Mouse (Mus musculus): ENCODE data around the gene Olfr1370. TPM values are rescaled to one million over a fixed set of nuclear protein-coding genes. Genes with fewer than 3 reads are reported as not detected.

Gene Olfr1370
- polyA plus RNA-seq, 1 experiment from 2014 or later, result not detected

DNA sequence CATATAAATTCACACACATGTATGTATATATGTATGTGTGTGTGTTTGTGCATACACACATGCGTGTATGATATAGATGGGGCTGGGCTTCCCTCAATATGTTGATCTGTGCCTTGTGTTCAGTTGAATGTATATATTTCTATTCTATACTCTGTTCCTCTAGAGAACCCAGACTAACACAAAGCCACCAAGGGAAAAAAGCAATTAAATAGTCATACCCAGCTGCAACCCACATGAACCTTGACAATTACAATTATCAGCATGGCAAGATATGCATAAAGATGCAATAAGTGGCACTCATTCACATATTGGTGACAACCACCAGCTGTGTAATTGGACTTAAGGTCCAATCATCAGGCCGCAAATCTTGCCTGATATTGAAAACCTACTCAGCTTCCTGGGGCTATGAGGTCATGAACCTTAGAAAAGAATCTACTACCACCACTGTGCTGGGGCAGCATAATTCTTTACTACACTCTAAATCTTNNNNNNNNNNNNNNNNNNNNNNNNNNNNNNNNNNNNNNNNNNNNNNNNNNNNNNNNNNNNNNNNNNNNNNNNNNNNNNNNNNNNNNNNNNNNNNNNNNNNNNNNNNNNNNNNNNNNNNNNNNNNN is 34.1 kb downstream of the Olfr1370 start:
- H3K36me3 ChIP-seq (replicated peaks; ENCODE audit: control insufficient read depth, insufficient read depth, low read depth, low read length), result no peaks in the 10 kb centered on the region
- H3K9ac ChIP-seq (replicated peaks; ENCODE audit: low read length), result no peak overlapping the region
- no peaks in the 10 kb centered on the region for H3K9me3 ChIP-seq (replicated peaks; ENCODE audit: control insufficient read depth, low read length)
- H3K27me3 ChIP-seq (ENCODE audit: control insufficient read depth, insufficient read depth, low read length), result no peaks in the 10 kb centered on the region
- no peak overlapping the region for H3K4me2 ChIP-seq (ENCODE audit: low read depth, low read length)
- H3K4me1 ChIP-seq (ENCODE audit: control insufficient read depth, insufficient read depth, low read length), result no peaks in the 10 kb centered on the region
- H3K4me3 ChIP-seq (ENCODE audit: low read depth, low read length), result no peak overlapping the region
- ATAC-seq (replicated peaks; ENCODE audit: insufficient number of reproducible peaks, low FRiP score, low TSS enrichment, low read depth), result no peak
- H3K27ac ChIP-seq (replicated peaks; ENCODE audit: low read depth, low read length), result no peak overlapping the region
- DNase-seq (ENCODE audit: low spot score), result no peak
- 85% methylated on average over 2 of the region's 2 CpGs for WGBS

DNA sequence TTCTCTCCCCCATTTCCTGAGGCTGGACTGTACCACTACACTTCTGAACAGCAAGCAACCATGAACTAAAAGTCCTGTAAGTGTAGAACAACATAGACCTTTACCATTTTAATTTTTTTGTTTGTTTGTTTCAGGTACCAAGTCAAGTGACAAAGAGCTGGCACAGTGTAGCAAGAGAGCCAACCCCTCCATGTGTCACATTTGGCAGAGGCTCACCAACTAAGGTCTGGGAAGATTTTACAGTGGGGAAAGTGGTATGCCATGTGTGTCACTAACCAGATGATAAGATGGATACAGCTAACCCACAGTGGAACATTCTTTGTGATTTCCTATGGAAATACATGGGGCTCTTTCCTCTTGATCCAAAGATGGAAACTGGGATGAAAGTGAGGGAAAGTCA is 38.8 kb downstream of the Olfr1370 start:
- no peak for ATAC-seq (replicated peaks; ENCODE audit: insufficient number of reproducible peaks, low FRiP score, low TSS enrichment, low read depth)
- H3K4me1 ChIP-seq (ENCODE audit: control insufficient read depth, insufficient read depth, low read length), result no peaks in the 10 kb centered on the region
- H3K27me3 ChIP-seq (ENCODE audit: control insufficient read depth, insufficient read depth, low read length), result no peaks in the 10 kb centered on the region
- no peak overlapping the region for H3K4me3 ChIP-seq (ENCODE audit: low read depth, low read length)
- no peak overlapping the region for H3K4me2 ChIP-seq (ENCODE audit: low read depth, low read length)
- H3K36me3 ChIP-seq (replicated peaks; ENCODE audit: control insufficient read depth, insufficient read depth, low read depth, low read length), result no peaks in the 10 kb centered on the region
- H3K27ac ChIP-seq (replicated peaks; ENCODE audit: low read depth, low read length), result no peak overlapping the region
- H3K9me3 ChIP-seq (replicated peaks; ENCODE audit: control insufficient read depth, low read length), result no peaks in the 10 kb centered on the region
- no peak overlapping the region for H3K9ac ChIP-seq (replicated peaks; ENCODE audit: low read length)
- DNase-seq (ENCODE audit: low spot score), result no peak

DNA sequence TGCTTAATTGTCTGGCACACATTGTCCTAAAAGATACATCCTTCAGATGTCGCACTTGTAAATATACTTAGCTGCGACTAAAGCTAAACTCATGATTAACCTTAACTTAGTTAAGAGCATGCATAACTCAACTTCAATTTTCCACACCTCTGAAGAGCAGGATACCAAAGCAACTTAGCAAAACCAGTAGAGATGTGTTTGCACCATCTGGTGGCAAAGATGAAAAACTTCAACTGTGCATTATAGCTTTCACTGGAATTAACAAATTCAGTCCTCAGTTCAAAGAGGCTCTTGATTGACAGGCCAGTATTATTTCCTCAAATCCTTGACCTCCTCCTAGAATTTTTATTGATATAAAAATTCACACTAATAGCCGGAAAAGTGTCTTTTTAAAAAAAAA is 39.7 kb downstream of the Olfr1370 start:
- Histone ChIP-seq H3K36me3 (replicated peaks; ENCODE audit: control insufficient read depth, insufficient read depth, low read depth, low read length) (no peaks in the 10 kb centered on the region), H3K4me2 (ENCODE audit: low read depth, low read length) (no peak overlapping the region), H3K27ac (replicated peaks; ENCODE audit: low read depth, low read length) (no peak overlapping the region), H3K9me3 (replicated peaks; ENCODE audit: control insufficient read depth, low read length) (no peaks in the 10 kb centered on the region), H3K9ac (replicated peaks; ENCODE audit: low read length) (no peak overlapping the region), H3K4me3 (ENCODE audit: low read depth, low read length) (no peak overlapping the region), H3K4me1 (ENCODE audit: control insufficient read depth, insufficient read depth, low read length) (no peaks in the 10 kb centered on the region), H3K27me3 (ENCODE audit: control insufficient read depth, insufficient read depth, low read length) (no peaks in the 10 kb centered on the region)
- DNase-seq (ENCODE audit: low spot score) (peak; percentile 18), ATAC-seq (replicated peaks; ENCODE audit: insufficient number of reproducible peaks, low FRiP score, low TSS enrichment, low read depth) (no peak)
- 83% methylated on average over 3 of the region's 3 CpGs for WGBS

DNA sequence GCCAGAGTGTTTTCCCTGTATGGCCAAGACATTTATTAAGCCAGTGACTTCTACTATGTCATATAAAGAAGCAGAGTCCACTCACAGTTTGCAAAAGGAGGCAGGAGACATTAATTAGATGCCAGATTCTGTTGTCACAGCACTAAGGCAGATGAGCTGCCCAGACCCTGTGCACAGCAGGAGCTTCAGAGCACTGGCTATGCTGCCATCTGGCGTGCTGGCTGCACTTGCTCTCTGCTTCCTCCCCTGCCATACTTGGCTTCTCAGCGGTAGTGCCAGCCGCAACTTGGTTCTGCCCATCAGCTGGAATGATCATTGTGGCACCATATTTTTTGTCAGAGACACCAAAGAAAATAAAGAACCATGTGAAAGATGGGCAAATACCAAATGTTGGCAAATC is 41.6 kb downstream of the Olfr1370 start:
- ATAC-seq (replicated peaks; ENCODE audit: insufficient number of reproducible peaks, low FRiP score, low TSS enrichment, low read depth), result no peak
- 73% methylated on average over 3 of the region's 3 CpGs for WGBS
- no peak for DNase-seq (ENCODE audit: low spot score)

DNA sequence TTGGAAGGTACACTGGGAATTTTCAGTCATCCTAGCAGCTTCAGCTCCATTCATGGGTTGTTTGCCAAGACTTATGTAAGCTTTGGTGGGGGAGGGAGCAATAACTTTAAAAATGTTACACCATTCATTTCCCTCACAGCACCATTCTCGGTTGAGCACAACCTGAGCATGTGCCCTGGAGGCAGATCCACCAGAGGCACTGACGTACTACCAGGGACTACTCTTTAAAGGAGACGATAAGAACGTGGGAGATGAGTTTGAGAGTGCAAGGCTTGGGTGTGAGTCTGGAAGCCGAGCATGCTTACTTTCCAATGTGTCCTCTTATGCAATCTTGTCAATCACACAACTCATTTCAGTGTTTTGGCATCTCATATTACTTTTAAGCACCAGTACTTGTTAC is 49.9 kb downstream of the Olfr1370 start:
- Histone ChIP-seq H3K27ac (replicated peaks; ENCODE audit: low read depth, low read length) (no peak overlapping the region), H3K4me1 (ENCODE audit: control insufficient read depth, insufficient read depth, low read length) (no peaks in the 10 kb centered on the region), H3K27me3 (ENCODE audit: control insufficient read depth, insufficient read depth, low read length) (no peaks in the 10 kb centered on the region), H3K36me3 (replicated peaks; ENCODE audit: control insufficient read depth, insufficient read depth, low read depth, low read length) (no peaks in the 10 kb centered on the region), H3K4me2 (ENCODE audit: low read depth, low read length) (no peak overlapping the region), H3K4me3 (ENCODE audit: low read depth, low read length) (no peak overlapping the region), H3K9ac (replicated peaks; ENCODE audit: low read length) (no peak overlapping the region), H3K9me3 (replicated peaks; ENCODE audit: control insufficient read depth, low read length) (no peaks in the 10 kb centered on the region)
- ATAC-seq (replicated peaks; ENCODE audit: insufficient number of reproducible peaks, low FRiP score, low TSS enrichment, low read depth) (no peak), DNase-seq (ENCODE audit: low spot score) (no peak)
- 77% methylated on average over 5 of the region's 5 CpGs for WGBS

More for the DNA sequence above, 41.6 kb downstream of the Olfr1370 start:
- Histone ChIP-seq H3K9ac (replicated peaks; ENCODE audit: low read length) (no peak overlapping the region), H3K9me3 (replicated peaks; ENCODE audit: control insufficient read depth, low read length) (no peaks in the 10 kb centered on the region), H3K4me1 (ENCODE audit: control insufficient read depth, insufficient read depth, low read length) (no peaks in the 10 kb centered on the region), H3K27me3 (ENCODE audit: control insufficient read depth, insufficient read depth, low read length) (no peaks in the 10 kb centered on the region), H3K27ac (replicated peaks; ENCODE audit: low read depth, low read length) (no peak overlapping the region), H3K36me3 (replicated peaks; ENCODE audit: control insufficient read depth, insufficient read depth, low read depth, low read length) (no peaks in the 10 kb centered on the region), H3K4me3 (ENCODE audit: low read depth, low read length) (no peak overlapping the region), H3K4me2 (ENCODE audit: low read depth, low read length) (no peak overlapping the region)

Other genes starting within 250 kb of the Olfr1370 start
- gene Olfr1369-ps1, start 36.5 kb upstream of the Olfr1370 start, polyA plus RNA-seq (2014; fragmentation: Nextera tagmentation; extraction: Ambion mirVana), result not detected in 2 replicates
- not detected in 2 replicates for gene Olfr263, start 54.7 kb upstream of the Olfr1370 start, polyA plus RNA-seq (2014; fragmentation: Nextera tagmentation; extraction: Ambion mirVana)
- gene Olfr1368, start 70.9 kb upstream of the Olfr1370 start, polyA plus RNA-seq (2014; fragmentation: Nextera tagmentation; extraction: Ambion mirVana), result not detected in 2 replicates
- 148 and 160 TPM in 2 replicates for gene Trim27, start 104.5 kb upstream of the Olfr1370 start, polyA plus RNA-seq (2014; fragmentation: Nextera tagmentation; extraction: Ambion mirVana)
- not detected in 2 replicates for gene Gpx5, start 217.8 kb upstream of the Olfr1370 start, polyA plus RNA-seq (2014; fragmentation: Nextera tagmentation; extraction: Ambion mirVana)
- 0.41 and 0.67 TPM in 2 replicates for gene Gpx6, start 237.2 kb upstream of the Olfr1370 start, polyA plus RNA-seq (2014; fragmentation: Nextera tagmentation; extraction: Ambion mirVana)